17 mouse cellular contexts compared by ENCODE assay signal in the genomic region with DNA sequence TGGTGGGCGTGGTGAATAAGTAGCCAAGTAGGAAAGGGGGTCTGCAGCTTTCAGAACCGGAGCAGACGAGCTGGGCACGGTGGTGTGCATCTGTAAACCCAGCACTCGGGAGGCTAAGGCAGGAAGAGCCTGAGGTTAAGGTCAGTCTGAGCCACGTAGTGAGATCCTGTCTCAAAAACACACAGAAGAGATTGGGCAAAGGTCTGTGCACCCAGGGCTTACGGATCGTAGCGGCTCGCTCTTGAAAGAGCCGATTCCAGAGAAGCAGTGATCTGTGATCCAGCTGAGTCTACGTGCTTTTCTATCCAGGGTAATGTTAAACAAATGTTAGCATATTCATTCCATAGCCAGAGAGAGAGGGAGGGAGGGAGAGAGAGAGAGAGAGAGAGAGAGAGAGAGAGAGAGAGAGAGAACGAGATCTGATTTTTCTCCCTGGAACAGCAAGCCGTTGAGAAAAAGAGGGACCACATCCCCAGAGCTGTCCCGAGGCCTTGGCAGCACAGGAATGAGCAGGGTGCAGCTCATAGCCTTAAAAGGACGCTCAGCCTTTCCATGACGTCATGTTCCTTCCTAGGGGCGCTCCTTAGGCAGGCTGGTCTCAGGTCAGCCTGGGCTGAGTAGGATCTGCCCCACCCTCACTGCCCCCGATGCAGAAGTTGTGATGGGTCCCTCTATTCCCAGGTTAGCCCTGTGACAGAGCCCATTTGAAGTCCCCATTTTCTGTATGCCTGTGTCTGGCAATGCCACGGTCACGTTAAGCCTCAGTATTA. TPM values are rescaled to one million over a fixed set of nuclear protein-coding genes. Genes with fewer than 3 reads are reported as not detected.
DNase-seq lines count a peak whose midpoint lies in the region; ATAC-seq and TF ChIP-seq lines count a peak whose summit lies in the region.
"Had no signal": no experiment of that assay in that cellular context is flagged by ENCODE, and none has a peak within 500 bp of the region (broad histone marks: within the 10 kb centered on the region; RNA-seq: fewer than 3 reads in every experiment).

No protein-coding gene starts in this region.

- no peak for TF ChIP-seq CTCF in cortical plate, adult 2 months (IDR thresholded peaks at IDR 0.05; ENCODE audit: extremely low read depth, insufficient read depth, low read length)
- no peak for TF ChIP-seq CTCF in small intestine, adult 2 months (IDR thresholded peaks at IDR 0.05; ENCODE audit: extremely low read depth, insufficient read length, insufficient replicate concordance, low read depth, low read length)

- H3K4me2 ChIP-seq in midbrain, embryonic 15.5 days, result no peak overlapping the region
- H3K4me2 ChIP-seq: neural tube, embryonic 12.5 days had no signal

- no peaks in the 10 kb centered on the region for H3K9me3 ChIP-seq in heart, embryonic 10.5 days
- H3K9me3 ChIP-seq in midbrain, embryonic 15.5 days, result no peaks in the 10 kb centered on the region
- H3K9me3 ChIP-seq: neural tube, embryonic 12.5 days had no signal

- no peak overlapping the region for H3K4me3 ChIP-seq in heart, embryonic 10.5 days
- no peak overlapping the region for H3K4me3 ChIP-seq in cortical plate, adult 2 months (ENCODE audit: insufficient read depth, low read length)
- H3K4me3 ChIP-seq in small intestine, adult 2 months (ENCODE audit: low read depth, low read length), result peak overlapping the region; percentile 6; the same call in 1 of the 2 replicates
- no peak overlapping the region for H3K4me3 ChIP-seq in midbrain, embryonic 15.5 days
- H3K4me3 ChIP-seq: neural tube, embryonic 12.5 days had no signal

- no peak for ATAC-seq in midbrain, embryonic 15.5 days (replicated peaks)
- ATAC-seq: hindbrain, embryonic 16.5 days; liver, postnatal 0 days had no signal

- 64% methylated on average over 21 of the region's 21 CpGs for WGBS in heart, embryonic 10.5 days
- 72% methylated on average over 21 of the region's 21 CpGs for WGBS in small intestine, adult 2 months
- WGBS in midbrain, embryonic 15.5 days, result 73% methylated on average over 21 of the region's 21 CpGs

- no peak for TF ChIP-seq POLR2A in cortical plate, adult 2 months (IDR thresholded peaks at IDR 0.05; ENCODE audit: extremely low read depth, insufficient read depth, low read length)
- TF ChIP-seq POLR2A in small intestine, adult 2 months (IDR thresholded peaks at IDR 0.05; ENCODE audit: low read depth, low read length), result no peak

- H3K27ac ChIP-seq in heart, embryonic 10.5 days, result peak overlapping the region; percentile 72
- peak overlapping the region; percentile 11; the same call in 1 of the 2 replicates for H3K27ac ChIP-seq in cortical plate, adult 2 months (ENCODE audit: insufficient read depth, low read length)
- peak overlapping the region; percentile 54 for H3K27ac ChIP-seq in small intestine, adult 2 months (ENCODE audit: insufficient read depth, low read depth, low read length)
- no peak overlapping the region for H3K27ac ChIP-seq in midbrain, embryonic 15.5 days
- H3K27ac ChIP-seq: neural tube, embryonic 12.5 days had no signal

- no peak overlapping the region for H3K9ac ChIP-seq in midbrain, embryonic 15.5 days
- H3K9ac ChIP-seq: liver, postnatal 0 days; neural tube, embryonic 12.5 days had no signal

- no peaks in the 10 kb centered on the region for H3K36me3 ChIP-seq in heart, embryonic 10.5 days
- H3K36me3 ChIP-seq in small intestine, adult 2 months (ENCODE audit: control insufficient read depth, insufficient read depth, low read length), result peaks cover 13% of the 10 kb centered on the region
- peaks cover 3% of the 10 kb centered on the region; the same call in 1 of the 2 replicates for H3K36me3 ChIP-seq in midbrain, embryonic 15.5 days (replicated peaks)

- H3K27me3 ChIP-seq in heart, embryonic 10.5 days (ENCODE audit: insufficient read depth, poor library complexity, severe bottlenecking), result peaks cover 10% of the 10 kb centered on the region; the same call in 1 of the 2 replicates
- H3K27me3 ChIP-seq in small intestine, adult 2 months (ENCODE audit: control insufficient read depth, insufficient read depth, low read length), result no peaks in the 10 kb centered on the region
- no peaks in the 10 kb centered on the region for H3K27me3 ChIP-seq in midbrain, embryonic 15.5 days (replicated peaks)
- H3K27me3 ChIP-seq: neural tube, embryonic 12.5 days had no signal

- H3K4me1 ChIP-seq in heart, embryonic 10.5 days, result peaks cover 41% of the 10 kb centered on the region
- H3K4me1 ChIP-seq in cortical plate, adult 2 months (ENCODE audit: control insufficient read depth, insufficient read depth, low read length), result peaks cover 2% of the 10 kb centered on the region; the same call in 1 of the 2 replicates
- peaks cover 25% of the 10 kb centered on the region for H3K4me1 ChIP-seq in small intestine, adult 2 months (ENCODE audit: control insufficient read depth, insufficient read depth, insufficient read length, low read length)
- H3K4me1 ChIP-seq in midbrain, embryonic 15.5 days, result peaks cover 5% of the 10 kb centered on the region

- no peak for DNase-seq in heart, embryonic 10.5 days (ENCODE audit: low spot score)
- no peak for DNase-seq in heart, adult 9 months (ENCODE audit: low spot score in 2 of 2)
- peak; percentile 49 for DNase-seq in kidney, postnatal 14 days
- no peak for DNase-seq in kidney, adult 18-20 months
- DNase-seq in thymus, adult 18-20 months, result no peak
- DNase-seq: cerebellum, adult 8-10 months; embryo, embryonic 11 days; gastrocnemius, postnatal 25 days; heart, postnatal 14 days; left cerebral cortex, postnatal 4 days; liver, postnatal 0 days; right cerebral cortex, postnatal 4 days had no signal

RNA-seq across cellular contexts. Expression of a gene that starts 33.4 kb away (rescaled TPM):
- polyA plus RNA-seq in heart, embryonic 10.5 days (2016; fragmentation: Nextera tagmentation; extraction: Ambion mirVana), result 10.7 and 13.8 TPM in 2 replicates
- 140 and 145 TPM in 2 replicates for polyA plus RNA-seq in cortical plate, adult 2 months (2012; rRNA removed)
- 51.0 and 83.3 TPM in 2 replicates for polyA plus RNA-seq in small intestine, adult 2 months (2012; rRNA removed)
- polyA plus RNA-seq in midbrain, embryonic 15.5 days (2015; fragmentation: Nextera tagmentation; extraction: Ambion mirVana), result 105 and 113 TPM in 2 replicates
